Mouse (Mus musculus) C2C12 (cell line): ENCODE data around the gene Ppfia3.

Source experiments
- CEBPB ChIP-seq: IDR thresholded peaks from one replicate; pipeline ENCODE4 v1.6.1; 2011; ENCODE audit warnings: low read depth, mild to moderate bottlenecking, control low read depth, moderate library complexity
- CTCF ChIP-seq: IDR thresholded peaks from one replicate; pipeline ENCODE4 v1.5.1; 2011; ENCODE audit not compliant: control insufficient read depth, insufficient read depth, insufficient read length
- FOSL1 ChIP-seq: IDR thresholded peaks from one replicate; pipeline ENCODE4 v1.8.0; 2011; ENCODE audit warnings: mild to moderate bottlenecking, low read length; ENCODE audit not compliant: poor library complexity, insufficient read depth, severe bottlenecking
- MAX ChIP-seq: IDR thresholded peaks from one replicate; pipeline ENCODE4 v1.6.1; 2011; ENCODE audit warnings: mild to moderate bottlenecking, control low read depth
- MYOD1 ChIP-seq: IDR thresholded peaks from one replicate; pipeline ENCODE4 v1.6.1; 2011; ENCODE audit warnings: low read depth; ENCODE audit not compliant: control insufficient read depth, insufficient read length

DNA sequence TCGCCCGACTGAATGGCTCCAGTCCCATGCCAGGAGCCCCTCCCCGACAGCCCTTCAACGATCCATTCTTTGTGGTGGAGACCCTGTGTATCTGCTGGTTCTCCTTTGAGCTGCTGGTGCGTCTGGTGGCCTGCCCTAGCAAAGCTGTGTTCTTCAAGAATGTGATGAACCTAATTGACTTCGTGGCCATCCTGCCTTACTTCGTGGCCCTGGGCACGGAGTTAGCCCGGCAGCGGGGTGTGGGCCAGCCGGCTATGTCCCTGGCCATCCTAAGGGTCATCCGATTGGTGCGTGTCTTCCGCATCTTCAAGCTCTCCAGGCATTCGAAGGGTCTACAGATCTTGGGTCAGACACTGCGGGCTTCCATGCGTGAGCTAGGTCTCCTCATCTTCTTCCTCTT, 42.1 kb upstream of the Ppfia3 start:
- TF ChIP-seq CTCF (no peak), MAX (no peak), CEBPB (no peak), FOSL1 (no peak), MYOD1 (no peak)
